Mouse (Mus musculus): ENCODE results near the gene Fbxl17. TPM values are rescaled to one million over a fixed set of nuclear protein-coding genes. Genes with fewer than 3 reads are reported as not detected.

The Fbxl17 gene
- polyA plus RNA-seq, 1 experiment = 7.3 TPM

DNA sequence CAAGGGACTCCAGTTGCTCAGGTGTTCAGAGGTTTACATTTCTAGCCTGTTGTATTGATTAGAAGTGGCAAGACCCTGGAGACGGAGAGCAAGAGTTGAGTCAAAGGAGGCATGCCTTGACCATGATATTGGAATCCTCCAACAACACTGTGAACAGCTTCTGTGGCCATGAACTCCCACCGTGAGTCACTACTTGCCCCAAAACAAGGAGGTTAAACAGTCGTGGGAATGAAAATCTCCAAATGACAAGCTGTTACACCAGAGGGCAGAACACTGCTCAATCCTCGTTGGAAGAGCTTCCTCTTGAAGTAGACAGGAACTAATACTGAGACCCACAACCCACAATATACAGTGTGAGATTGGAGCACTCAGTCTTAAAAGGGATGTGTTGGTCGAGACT lies 99.2 kb downstream of the Fbxl17 start:
- no peak overlapping the region for H3K27ac ChIP-seq (ENCODE audit: control insufficient read depth, insufficient read depth, low read length)
- H3K4me1 ChIP-seq (replicated peaks; ENCODE audit: control insufficient read depth, insufficient read depth, low read length) = peaks cover 10% of the 10 kb centered on the region
- H3K36me3 ChIP-seq (ENCODE audit: control insufficient read depth, insufficient read depth, low read length) = no peaks in the 10 kb centered on the region
- DNase-seq = no peak
- TF ChIP-seq POLR2A (IDR thresholded peaks at IDR 0.05; ENCODE audit: control insufficient read depth, extremely low read depth, insufficient read depth, low read length, poor library complexity) (no peak), CTCF (IDR thresholded peaks at IDR 0.05; ENCODE audit: borderline replicate concordance, control insufficient read depth, extremely low read depth, insufficient read depth, low read length, poor library complexity) (no peak)
- 68% methylated on average over 5 of the region's 5 CpGs for WGBS
- H3K27me3 ChIP-seq (ENCODE audit: control insufficient read depth, insufficient read depth, low read length) = no peaks in the 10 kb centered on the region
- H3K4me3 ChIP-seq (ENCODE audit: control insufficient read depth, insufficient read depth, low read length) = no peak overlapping the region

DNA sequence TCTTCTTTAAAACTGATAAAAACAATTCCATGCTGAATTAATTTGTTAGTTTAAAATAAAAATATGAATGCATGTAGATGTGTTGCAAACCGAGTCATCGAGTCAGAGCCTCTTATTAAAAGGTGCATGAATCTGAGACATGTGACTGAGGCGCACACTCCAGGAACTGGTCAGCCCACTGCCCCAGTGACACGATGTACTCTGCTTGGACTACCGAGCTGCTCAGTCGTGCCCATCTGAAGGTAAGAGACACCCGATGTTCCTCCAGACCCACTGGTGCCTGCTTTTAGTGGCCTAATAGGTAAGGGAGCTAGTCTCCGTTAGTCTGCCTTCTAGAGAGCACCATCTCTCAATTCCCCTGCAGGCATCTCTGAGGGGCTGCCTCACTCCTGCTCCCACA lies 100.0 kb downstream of the Fbxl17 start:
- H3K27ac ChIP-seq (ENCODE audit: control insufficient read depth, insufficient read depth, low read length) = no peak overlapping the region
- no peak overlapping the region for H3K4me3 ChIP-seq (ENCODE audit: control insufficient read depth, insufficient read depth, low read length)
- WGBS = 97% methylated on average over 8 of the region's 8 CpGs
- no peaks in the 10 kb centered on the region for H3K36me3 ChIP-seq (ENCODE audit: control insufficient read depth, insufficient read depth, low read length)
- no peak for TF ChIP-seq POLR2A (IDR thresholded peaks at IDR 0.05; ENCODE audit: control insufficient read depth, extremely low read depth, insufficient read depth, low read length, poor library complexity)
- TF ChIP-seq CTCF (IDR thresholded peaks at IDR 0.05; ENCODE audit: borderline replicate concordance, control insufficient read depth, extremely low read depth, insufficient read depth, low read length, poor library complexity) = no peak
- H3K27me3 ChIP-seq (ENCODE audit: control insufficient read depth, insufficient read depth, low read length) = no peaks in the 10 kb centered on the region
- peaks cover 8% of the 10 kb centered on the region for H3K4me1 ChIP-seq (replicated peaks; ENCODE audit: control insufficient read depth, insufficient read depth, low read length)
- DNase-seq = no peak

DNA sequence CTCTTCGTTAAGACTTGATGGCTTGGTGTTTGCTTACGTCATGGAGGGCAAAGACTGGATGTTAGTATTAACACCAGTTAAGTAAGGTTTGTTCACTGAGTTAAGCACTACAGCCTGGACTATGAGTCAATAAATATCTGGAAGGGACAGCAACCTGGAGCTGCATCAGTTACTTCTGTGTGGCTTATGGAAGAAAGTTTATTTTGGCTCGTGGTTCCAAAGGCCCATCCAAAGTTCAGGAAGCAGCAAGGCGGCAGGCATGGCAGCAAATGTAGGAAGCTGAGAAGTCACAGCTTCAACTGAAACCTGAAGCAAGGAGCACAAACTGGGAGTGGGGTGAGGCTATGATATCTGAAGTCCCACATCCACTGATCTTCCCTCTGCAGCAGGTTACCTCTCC lies 108.3 kb downstream of the Fbxl17 start:
- H3K4me3 ChIP-seq (ENCODE audit: control insufficient read depth, insufficient read depth, low read length) = no peak overlapping the region
- no peaks in the 10 kb centered on the region for H3K27me3 ChIP-seq (ENCODE audit: control insufficient read depth, insufficient read depth, low read length)
- no peak overlapping the region for H3K27ac ChIP-seq (ENCODE audit: control insufficient read depth, insufficient read depth, low read length)
- TF ChIP-seq POLR2A (IDR thresholded peaks at IDR 0.05; ENCODE audit: control insufficient read depth, extremely low read depth, insufficient read depth, low read length, poor library complexity) (no peak), CTCF (IDR thresholded peaks at IDR 0.05; ENCODE audit: borderline replicate concordance, control insufficient read depth, extremely low read depth, insufficient read depth, low read length, poor library complexity) (no peak)
- H3K36me3 ChIP-seq (ENCODE audit: control insufficient read depth, insufficient read depth, low read length) = no peaks in the 10 kb centered on the region
- no peaks in the 10 kb centered on the region for H3K4me1 ChIP-seq (replicated peaks; ENCODE audit: control insufficient read depth, insufficient read depth, low read length)
- WGBS = 97% methylated on average over 4 of the region's 4 CpGs
- no peak for DNase-seq

DNA sequence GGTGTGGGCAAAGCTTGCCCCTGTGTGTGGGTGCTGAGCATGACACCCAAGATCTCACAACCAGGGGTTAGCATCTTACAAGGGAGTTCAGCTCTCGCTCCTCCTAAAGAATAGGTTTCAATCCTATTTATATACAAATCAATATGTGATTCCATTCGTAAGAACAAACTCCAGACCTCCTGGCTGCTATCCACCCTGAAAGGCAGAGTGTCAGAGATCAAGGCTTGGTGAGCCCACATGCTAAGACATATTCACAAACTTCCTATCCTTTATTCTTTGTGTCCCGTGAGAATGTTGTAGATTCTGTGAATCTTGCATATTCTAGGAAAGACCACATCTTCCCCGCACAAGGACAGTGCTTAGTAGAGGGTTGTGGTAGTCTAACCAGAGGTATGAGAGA lies 108.9 kb downstream of the Fbxl17 start:
- H3K36me3 ChIP-seq (ENCODE audit: control insufficient read depth, insufficient read depth, low read length) = no peaks in the 10 kb centered on the region
- no peak overlapping the region for H3K27ac ChIP-seq (ENCODE audit: control insufficient read depth, insufficient read depth, low read length)
- 86% methylated on average over 4 of the region's 4 CpGs for WGBS
- no peak for TF ChIP-seq CTCF (IDR thresholded peaks at IDR 0.05; ENCODE audit: borderline replicate concordance, control insufficient read depth, extremely low read depth, insufficient read depth, low read length, poor library complexity)
- TF ChIP-seq POLR2A (IDR thresholded peaks at IDR 0.05; ENCODE audit: control insufficient read depth, extremely low read depth, insufficient read depth, low read length, poor library complexity) = no peak
- H3K27me3 ChIP-seq (ENCODE audit: control insufficient read depth, insufficient read depth, low read length) = no peaks in the 10 kb centered on the region
- H3K4me3 ChIP-seq (ENCODE audit: control insufficient read depth, insufficient read depth, low read length) = no peak overlapping the region
- no peak for DNase-seq
- no peaks in the 10 kb centered on the region for H3K4me1 ChIP-seq (replicated peaks; ENCODE audit: control insufficient read depth, insufficient read depth, low read length)

DNA sequence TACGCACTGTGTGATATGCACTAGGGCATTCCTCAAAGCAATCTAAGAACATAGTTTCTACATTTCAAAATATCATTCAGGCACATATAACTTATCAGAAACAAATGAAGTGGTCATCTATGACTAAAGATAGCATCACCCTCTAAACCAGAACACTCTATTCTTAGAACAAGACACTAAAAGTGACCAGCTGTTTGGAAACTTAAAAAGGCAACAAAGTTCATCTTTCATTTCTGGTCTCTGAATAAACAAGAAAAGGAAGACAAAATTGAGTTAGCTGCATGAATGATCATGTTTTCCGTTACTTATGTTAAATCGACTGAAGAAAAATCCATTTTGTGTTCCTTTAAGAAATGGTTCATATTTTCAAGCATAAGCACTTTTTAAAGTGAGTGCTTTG lies 128.8 kb downstream of the Fbxl17 start:
- DNase-seq = no peak
- Histone ChIP-seq H3K4me1 (replicated peaks; ENCODE audit: control insufficient read depth, insufficient read depth, low read length) (no peaks in the 10 kb centered on the region), H3K4me3 (ENCODE audit: control insufficient read depth, insufficient read depth, low read length) (no peak overlapping the region), H3K27ac (ENCODE audit: control insufficient read depth, insufficient read depth, low read length) (no peak overlapping the region), H3K36me3 (ENCODE audit: control insufficient read depth, insufficient read depth, low read length) (no peaks in the 10 kb centered on the region), H3K27me3 (ENCODE audit: control insufficient read depth, insufficient read depth, low read length) (no peaks in the 10 kb centered on the region)
- WGBS = 88% methylated on average over 3 of the region's 3 CpGs
- TF ChIP-seq CTCF (IDR thresholded peaks at IDR 0.05; ENCODE audit: borderline replicate concordance, control insufficient read depth, extremely low read depth, insufficient read depth, low read length, poor library complexity) (no peak), POLR2A (IDR thresholded peaks at IDR 0.05; ENCODE audit: control insufficient read depth, extremely low read depth, insufficient read depth, low read length, poor library complexity) (no peak)

DNA sequence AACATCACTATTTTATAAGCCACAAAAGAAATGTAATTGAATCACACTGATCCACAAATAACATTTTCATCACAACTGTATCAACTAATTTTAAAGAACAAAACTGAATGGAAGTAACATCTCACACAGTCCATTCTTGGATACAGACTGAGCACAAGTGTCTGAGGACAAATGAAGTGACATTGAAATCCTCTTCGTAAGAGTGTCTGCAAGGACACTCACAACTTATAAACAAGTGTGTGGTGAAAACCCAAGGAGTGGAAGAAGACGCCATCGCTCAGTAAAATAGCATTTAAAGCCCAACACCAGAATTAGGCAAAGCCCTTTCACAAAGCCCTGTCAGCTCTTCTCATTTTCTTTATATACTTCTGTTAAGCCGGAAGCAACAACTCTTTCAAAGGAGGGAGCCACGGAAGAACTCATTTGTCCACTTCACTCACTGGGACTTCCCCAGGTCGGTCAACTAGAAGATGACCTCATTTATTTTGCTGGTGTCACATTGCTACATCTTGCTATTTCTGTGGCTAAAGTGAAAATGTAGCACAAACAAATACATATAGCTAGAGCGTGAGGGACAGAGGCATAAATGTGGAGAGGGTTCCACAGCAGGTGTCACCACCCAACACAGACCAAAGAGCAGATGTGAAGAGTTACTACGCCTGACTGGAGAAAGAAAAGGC lies 130.0 kb downstream of the Fbxl17 start:
- TF ChIP-seq POLR2A (IDR thresholded peaks at IDR 0.05; ENCODE audit: control insufficient read depth, extremely low read depth, insufficient read depth, low read length, poor library complexity) (no peak), CTCF (IDR thresholded peaks at IDR 0.05; ENCODE audit: borderline replicate concordance, control insufficient read depth, extremely low read depth, insufficient read depth, low read length, poor library complexity) (no peak)
- no peak for DNase-seq
- Histone ChIP-seq H3K27me3 (ENCODE audit: control insufficient read depth, insufficient read depth, low read length) (no peaks in the 10 kb centered on the region), H3K27ac (ENCODE audit: control insufficient read depth, insufficient read depth, low read length) (no peak overlapping the region), H3K36me3 (ENCODE audit: control insufficient read depth, insufficient read depth, low read length) (no peaks in the 10 kb centered on the region), H3K4me1 (replicated peaks; ENCODE audit: control insufficient read depth, insufficient read depth, low read length) (no peaks in the 10 kb centered on the region), H3K4me3 (ENCODE audit: control insufficient read depth, insufficient read depth, low read length) (no peak overlapping the region)
- 90% methylated on average over 8 of the region's 8 CpGs for WGBS

DNA sequence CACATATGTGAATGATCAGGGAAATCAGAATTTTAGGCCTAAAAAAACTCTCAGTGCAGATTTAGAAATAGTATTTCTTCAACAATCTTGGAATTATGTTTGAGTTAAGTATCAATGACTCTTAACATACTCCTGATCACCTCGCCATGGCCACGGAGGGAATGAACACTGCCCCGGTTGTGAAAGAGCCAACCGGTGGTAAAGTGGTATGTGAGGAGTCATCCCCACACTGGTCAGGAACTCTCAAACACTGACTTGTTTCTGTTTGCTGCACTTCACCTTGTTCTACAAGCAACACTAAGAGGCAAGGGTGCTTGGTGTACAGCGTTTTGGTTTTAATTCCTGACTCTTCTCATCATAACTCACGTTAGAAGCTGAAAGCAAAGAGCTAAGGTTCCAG lies 132.3 kb downstream of the Fbxl17 start:
- WGBS = 93% methylated on average over 6 of the region's 6 CpGs
- Histone ChIP-seq H3K4me3 (ENCODE audit: control insufficient read depth, insufficient read depth, low read length) (no peak overlapping the region), H3K27me3 (ENCODE audit: control insufficient read depth, insufficient read depth, low read length) (no peaks in the 10 kb centered on the region), H3K27ac (ENCODE audit: control insufficient read depth, insufficient read depth, low read length) (no peak overlapping the region), H3K36me3 (ENCODE audit: control insufficient read depth, insufficient read depth, low read length) (no peaks in the 10 kb centered on the region), H3K4me1 (replicated peaks; ENCODE audit: control insufficient read depth, insufficient read depth, low read length) (no peaks in the 10 kb centered on the region)
- TF ChIP-seq CTCF (IDR thresholded peaks at IDR 0.05; ENCODE audit: borderline replicate concordance, control insufficient read depth, extremely low read depth, insufficient read depth, low read length, poor library complexity) (no peak), POLR2A (IDR thresholded peaks at IDR 0.05; ENCODE audit: control insufficient read depth, extremely low read depth, insufficient read depth, low read length, poor library complexity) (no peak)
- DNase-seq = no peak
